Mouse (Mus musculus) bone marrow, adult 2 months (tissue): ENCODE measurements at regions not wholly inside any gene's neighbourhood (a gene's known extent, or its start where the extent isn't known, plus 50 kb on each side); places are given as distances from the start of the nearest gene placed in this dataset.

Experiments used
- H3K27ac ChIP-seq: fragments of 200-500 bp; 2 replicates; pipeline ENCODE4 v1.5.1; 2012; ENCODE audit warnings: low read depth, mild to moderate bottlenecking, control low read depth, inconsistent platforms, low read length; ENCODE audit not compliant: control insufficient read depth, poor library complexity, insufficient read depth
- H3K4me1 ChIP-seq: fragments of 200-500 bp; 2 replicates; pipeline ENCODE4 v1.6.1; 2011; ENCODE audit warnings: low read length; ENCODE audit not compliant: control insufficient read depth, insufficient read depth
- H3K4me3 ChIP-seq: fragments of 200-500 bp; replicated peaks from 2 replicates; pipeline ENCODE3; 2011; ENCODE audit warnings: mild to moderate bottlenecking, low read depth, low read length, control low read depth; ENCODE audit not compliant: control insufficient read depth
- CTCF ChIP-seq: fragments of 200-500 bp; IDR thresholded peaks from 2 replicates; pipeline ENCODE4 v1.5.1; 2011; ENCODE audit warnings: low read length, control low read depth; ENCODE audit not compliant: control insufficient read depth, insufficient read depth
- POLR2A ChIP-seq: fragments of 200-500 bp; IDR thresholded peaks from 2 replicates; pipeline ENCODE4 v1.6.1; 2011; ENCODE audit warnings: low read depth, mild to moderate bottlenecking, control low read depth, low read length, borderline replicate concordance; ENCODE audit not compliant: control insufficient read depth
- WGBS: fragments of 180-500 bp; shearing (Covaris S2); methylation state at CpG from one replicate; pipeline ENCODE4 v1.1.7; 2018; 5-methylcytosine and 5-hydroxymethylcytosine counted together

GRCm38 (mm10) chr9:93131620-93132200 lies 589.7 kb downstream of the Plod2 start:
- Histone ChIP-seq H3K4me3 (no peak overlapping the region), H3K4me1 (no peaks in the 10 kb centered on the region), H3K27ac (no peak overlapping the region)
- TF ChIP-seq POLR2A (no peak), CTCF (no peak)

- TF ChIP-seq POLR2A (no peak), CTCF (no peak)
- Histone ChIP-seq H3K4me3 (no peak overlapping the region), H3K4me1 (no peaks in the 10 kb centered on the region), H3K27ac (no peak overlapping the region)
- WGBS, result 46% methylated on average over 1 of the region's 1 CpGs
These were observed 594.3 kb downstream of the Plod2 start for GRCm38 (mm10) chr9:93136349-93136748.

GRCm38 (mm10) chr9:93170071-93170470 lies 628.0 kb downstream of the Plod2 start:
- no peak overlapping the region for H3K4me3 ChIP-seq
- no peak overlapping the region for H3K27ac ChIP-seq
- TF ChIP-seq POLR2A (no peak), CTCF (no peak)
- no peaks in the 10 kb centered on the region for H3K4me1 ChIP-seq

GRCm38 (mm10) chr9:93186638-93187037 lies 644.6 kb downstream of the Plod2 start:
- WGBS, result 65% methylated on average over 1 of the region's 1 CpGs
- TF ChIP-seq POLR2A, result no peak
- no peak for TF ChIP-seq CTCF
- Histone ChIP-seq H3K4me3 (no peak overlapping the region), H3K27ac (no peak overlapping the region), H3K4me1 (no peaks in the 10 kb centered on the region)

- TF ChIP-seq POLR2A (no peak), CTCF (no peak)
- Histone ChIP-seq H3K4me1 (no peaks in the 10 kb centered on the region), H3K4me3 (no peak overlapping the region), H3K27ac (no peak overlapping the region)
These were observed 690.5 kb downstream of the Plod2 start for GRCm38 (mm10) chr9:93232562-93232961.

- Histone ChIP-seq H3K27ac (no peak overlapping the region), H3K4me3 (no peak overlapping the region), H3K4me1 (no peaks in the 10 kb centered on the region)
- 68% methylated on average over 3 of the region's 3 CpGs for WGBS
- TF ChIP-seq CTCF (no peak), POLR2A (no peak)
These were observed 710.1 kb downstream of the Plod2 start for GRCm38 (mm10) chr9:93252146-93252545.

- H3K4me1 ChIP-seq, result no peaks in the 10 kb centered on the region
- H3K4me3 ChIP-seq, result no peak overlapping the region
- no peak overlapping the region for H3K27ac ChIP-seq
- no peak for TF ChIP-seq POLR2A
- TF ChIP-seq CTCF, result no peak
- 67% methylated on average over 2 of the region's 2 CpGs for WGBS
These were observed 755.3 kb downstream of the Plod2 start for GRCm38 (mm10) chr9:93297332-93297731.

GRCm38 (mm10) chr9:93306753-93307152 lies 764.7 kb downstream of the Plod2 start:
- TF ChIP-seq POLR2A, result no peak
- no peak for TF ChIP-seq CTCF
- WGBS, result 46% methylated on average over 2 of the region's 2 CpGs
- no peak overlapping the region for H3K27ac ChIP-seq
- H3K4me1 ChIP-seq, result no peaks in the 10 kb centered on the region
- H3K4me3 ChIP-seq, result no peak overlapping the region
